Mouse (Mus musculus) MEL (cell line): ENCODE data around the gene Cfap43.

ENCODE experiments used
- BHLHE40 ChIP-seq: IDR thresholded peaks from 2 replicates; pipeline ENCODE4 v1.6.1; 2012; ENCODE audit warnings: low read depth, mild to moderate bottlenecking, inconsistent platforms, low read length, improper control_type of control experiment, borderline replicate concordance
- CTCF ChIP-seq, 3 experiments: IDR thresholded peaks in 2 of 3; conservative IDR thresholded peaks in 1 of 3; 2 replicates each; pipeline ENCODE4 v1.5.1; 2011 to 2012; ENCODE audit warnings: low read length in 3 of 3, low read depth in 2 of 3, mild to moderate bottlenecking in 2 of 3, improper control_type of control experiment in 1 of 3, inconsistent platforms in 1 of 3, mixed read lengths in 1 of 3, moderate library complexity in 1 of 3; ENCODE audit not compliant: control insufficient read depth in 1 of 3, insufficient read depth in 1 of 3, poor library complexity in 1 of 3, severe bottlenecking in 1 of 3
- E2F4 ChIP-seq: IDR thresholded peaks from 2 replicates; pipeline ENCODE4 v1.6.1; 2011; ENCODE audit warnings: low read depth, low read length, improper control_type of control experiment, borderline replicate concordance
- GATA1 ChIP-seq: IDR thresholded peaks from 2 replicates; pipeline ENCODE4 v1.6.1; 2011; ENCODE audit warnings: low read depth, low read length, improper control_type of control experiment
- HCFC1 ChIP-seq: IDR thresholded peaks from 2 replicates; pipeline ENCODE4 v1.6.1; 2012; ENCODE audit warnings: low read depth, mild to moderate bottlenecking, inconsistent platforms, low read length, improper control_type of control experiment, moderate library complexity
- KAT2A ChIP-seq: conservative IDR thresholded peaks from 2 replicates; pipeline ENCODE4 v1.6.1; 2012; ENCODE audit warnings: low read depth, low read length, improper control_type of control experiment, inconsistent platforms
- MXI1 ChIP-seq: IDR thresholded peaks from 2 replicates; pipeline ENCODE4 v1.6.1; 2011; ENCODE audit warnings: mild to moderate bottlenecking, low read depth, low read length, improper control_type of control experiment
- MYC ChIP-seq: IDR thresholded peaks from 2 replicates; pipeline ENCODE4 v1.6.1; 2011; ENCODE audit warnings: low read depth, mild to moderate bottlenecking, low read length, improper control_type of control experiment, moderate library complexity
- POLR2A ChIP-seq, 2 experiments: IDR thresholded peaks; 2 replicates each; pipeline ENCODE4 v1.6.1; 2011 to 2012; ENCODE audit warnings: low read length in 2 of 2, mild to moderate bottlenecking in 2 of 2, control low read depth in 1 of 2, improper control_type of control experiment in 1 of 2, low read depth in 1 of 2, moderate library complexity in 1 of 2; ENCODE audit not compliant: control insufficient read depth in 1 of 2, insufficient read depth in 1 of 2, poor library complexity in 1 of 2
- RAD21 ChIP-seq: IDR thresholded peaks from 2 replicates; pipeline ENCODE4 v1.6.1; 2011; ENCODE audit warnings: mild to moderate bottlenecking, low read depth, low read length, improper control_type of control experiment
- TAL1 ChIP-seq: IDR thresholded peaks from 2 replicates; pipeline ENCODE4 v1.6.1; 2012; ENCODE audit warnings: mild to moderate bottlenecking, inconsistent platforms, low read length, moderate library complexity, mixed read lengths
- TCF12 ChIP-seq: IDR thresholded peaks from 2 replicates; pipeline ENCODE4 v1.6.1; 2014; ENCODE audit warnings: low read depth, mild to moderate bottlenecking, inconsistent platforms, low read length, improper control_type of control experiment, moderate library complexity
- USF1 ChIP-seq: IDR thresholded peaks from 2 replicates; pipeline ENCODE4 v1.6.1; 2014; ENCODE audit warnings: low read depth, mild to moderate bottlenecking, inconsistent platforms, low read length, improper control_type of control experiment, moderate library complexity

- TF ChIP-seq HCFC1 (no peak), MYC (no peak), USF1 (no peak), POLR2A (IDR thresholded peaks at IDR 0.05; ENCODE audit: control insufficient read depth in 1 of 2, insufficient read depth in 1 of 2, low read depth in 1 of 2, low read length in 2 of 2, poor library complexity in 1 of 2) (no peak), E2F4 (no peak), TCF12 (0 out of 2 replicates have a peak, but pooled peaks have one; percentile 28), CTCF (IDR thresholded peaks at IDR 0.05 in 2 of 3, conservative IDR thresholded peaks at IDR 0.05 in 1 of 3; ENCODE audit: control insufficient read depth in 1 of 3, insufficient read depth in 1 of 3, low read depth in 2 of 3, low read length in 3 of 3, poor library complexity in 1 of 3, severe bottlenecking in 1 of 3) (no peak), GATA1 (0 out of 2 replicates have a peak, but pooled peaks have one; percentile 6), KAT2A (no peak), RAD21 (no peak), TAL1 (no peak), BHLHE40 (no peak), MXI1 (no peak)
Observed at GRCm38 (mm10) chr19:47719147-47719546, 199.9 kb downstream of the Cfap43 start.
